23 mouse cellular contexts compared by ENCODE assay signal in the genomic region with DNA sequence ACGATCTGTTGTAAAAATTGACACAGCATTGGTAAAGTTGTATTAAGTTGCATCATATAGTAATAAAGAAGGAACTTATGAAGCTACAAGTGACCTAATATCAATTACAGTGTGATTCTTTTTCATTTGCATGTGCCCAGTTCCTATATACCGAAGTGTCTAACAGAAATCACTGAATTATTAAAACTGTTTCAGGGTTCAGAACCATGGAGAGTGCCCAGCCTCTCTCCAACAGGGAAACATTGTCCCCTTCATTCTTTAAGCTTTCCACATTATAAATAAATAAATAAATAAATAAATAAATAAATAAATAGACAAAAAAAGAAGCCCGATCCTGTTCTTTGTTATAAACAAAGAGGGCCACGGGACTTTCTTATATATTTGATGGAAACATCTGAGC.
A peak's percentile ranks its signal among the peaks of the same experiment; 100 is the strongest.
DNase-seq lines count a peak whose midpoint lies in the region; ATAC-seq and TF ChIP-seq lines count a peak whose summit lies in the region.
"Had no signal": no experiment of that assay in that cellular context is flagged by ENCODE, and none has a peak within 500 bp of the region (broad histone marks: within the 10 kb centered on the region; RNA-seq: fewer than 3 reads in every experiment).

No protein-coding gene starts in this region.

- TF ChIP-seq CTCF in MEL (IDR thresholded peaks at IDR 0.05 in 2 of 3, conservative IDR thresholded peaks at IDR 0.05 in 1 of 3; ENCODE audit: control insufficient read depth in 1 of 3, insufficient read depth in 1 of 3, low read depth in 2 of 3, low read length in 3 of 3, poor library complexity in 1 of 3, severe bottlenecking in 1 of 3), result no peak

- no peak overlapping the region for H3K27ac ChIP-seq in limb, embryonic 11.5 days (replicated peaks; ENCODE audit: low read depth, low read length)
- H3K27ac ChIP-seq in limb, embryonic 10.5 days, result no peak overlapping the region
- no peak overlapping the region for H3K27ac ChIP-seq in MEL (ENCODE audit: control insufficient read depth, low read depth, low read length)
- no peak overlapping the region for H3K27ac ChIP-seq in embryonic facial prominence, embryonic 14.5 days (replicated peaks; ENCODE audit: low read depth, low read length)
- no peak overlapping the region for H3K27ac ChIP-seq in midbrain, embryonic 11.5 days (ENCODE audit: low read depth, low read length)
- H3K27ac ChIP-seq: embryonic facial prominence, embryonic 15.5 days; heart, embryonic 10.5 days; hindbrain, embryonic 13.5 days; midbrain, embryonic 15.5 days; neural tube, embryonic 15.5 days had no signal

- no peaks in the 10 kb centered on the region for H3K79me2 ChIP-seq in MEL (ENCODE audit: control insufficient read depth, insufficient read depth, low read length, poor library complexity)

- 89% methylated on average over 4 of the region's 4 CpGs for WGBS in limb, embryonic 11.5 days
- 83% methylated on average over 4 of the region's 4 CpGs for WGBS in limb, embryonic 10.5 days
- 66% methylated on average over 4 of the region's 4 CpGs for WGBS in embryonic facial prominence, embryonic 14.5 days
- 80% methylated on average over 4 of the region's 4 CpGs for WGBS in midbrain, embryonic 11.5 days

- H3K9ac ChIP-seq in limb, embryonic 11.5 days (ENCODE audit: low read length), result no peak overlapping the region
- no peak overlapping the region for H3K9ac ChIP-seq in MEL (ENCODE audit: control insufficient read depth, low read depth, low read length, poor library complexity, severe bottlenecking)
- no peak overlapping the region for H3K9ac ChIP-seq in embryonic facial prominence, embryonic 14.5 days (ENCODE audit: low read depth, low read length)
- no peak overlapping the region for H3K9ac ChIP-seq in midbrain, embryonic 11.5 days (ENCODE audit: low read length)
- H3K9ac ChIP-seq: embryonic facial prominence, embryonic 15.5 days; forebrain, postnatal 0 days; hindbrain, embryonic 13.5 days; midbrain, embryonic 15.5 days; neural tube, embryonic 15.5 days had no signal

- H3K27me3 ChIP-seq in limb, embryonic 11.5 days (ENCODE audit: control insufficient read depth, insufficient read depth, low read length), result no peaks in the 10 kb centered on the region
- H3K27me3 ChIP-seq in limb, embryonic 10.5 days (ENCODE audit: low read depth, poor library complexity, severe bottlenecking), result no peaks in the 10 kb centered on the region
- no peaks in the 10 kb centered on the region for H3K27me3 ChIP-seq in MEL (ENCODE audit: control insufficient read depth in 1 of 2, insufficient read depth in 2 of 2, low read length in 2 of 2)
- H3K27me3 ChIP-seq in embryonic facial prominence, embryonic 14.5 days (replicated peaks; ENCODE audit: control insufficient read depth, insufficient read depth, low read length), result no peaks in the 10 kb centered on the region
- H3K27me3 ChIP-seq in midbrain, embryonic 11.5 days (ENCODE audit: control insufficient read depth, insufficient read depth, low read length), result no peaks in the 10 kb centered on the region
- H3K27me3 ChIP-seq: embryonic facial prominence, embryonic 15.5 days; hindbrain, embryonic 13.5 days; midbrain, embryonic 15.5 days; neural tube, embryonic 15.5 days had no signal

- TF ChIP-seq POLR2A in MEL (IDR thresholded peaks at IDR 0.05; ENCODE audit: control insufficient read depth in 1 of 2, insufficient read depth in 1 of 2, low read depth in 1 of 2, low read length in 2 of 2, poor library complexity in 1 of 2), result no peak

- no peak for TF ChIP-seq EP300 in MEL (IDR thresholded peaks at IDR 0.05; ENCODE audit: low read depth in 1 of 2, low read length in 2 of 2)

- H3K36me3 ChIP-seq in limb, embryonic 11.5 days (ENCODE audit: control insufficient read depth, insufficient read depth, low read length), result no peaks in the 10 kb centered on the region
- H3K36me3 ChIP-seq in limb, embryonic 10.5 days, result no peaks in the 10 kb centered on the region
- H3K36me3 ChIP-seq in MEL (ENCODE audit: control insufficient read depth in 1 of 2, insufficient read depth in 2 of 2, low read length in 2 of 2), result no peaks in the 10 kb centered on the region
- H3K36me3 ChIP-seq in embryonic facial prominence, embryonic 14.5 days (ENCODE audit: control insufficient read depth, insufficient read depth, low read length), result no peaks in the 10 kb centered on the region
- H3K36me3 ChIP-seq in midbrain, embryonic 11.5 days (ENCODE audit: control insufficient read depth, insufficient read depth, low read length), result no peaks in the 10 kb centered on the region
- H3K36me3 ChIP-seq: embryonic facial prominence, embryonic 15.5 days; heart, embryonic 10.5 days; hindbrain, embryonic 13.5 days; midbrain, embryonic 15.5 days; neural tube, embryonic 15.5 days had no signal

- H3K4me3 ChIP-seq in limb, embryonic 11.5 days (ENCODE audit: low read depth, low read length), result no peak overlapping the region
- no peak overlapping the region for H3K4me3 ChIP-seq in limb, embryonic 10.5 days
- no peak overlapping the region for H3K4me3 ChIP-seq in MEL (ENCODE audit: control insufficient read depth in 1 of 2, insufficient read depth in 1 of 2, low read depth in 2 of 2, low read length in 2 of 2)
- H3K4me3 ChIP-seq in embryonic facial prominence, embryonic 14.5 days (ENCODE audit: low read depth, low read length), result no peak overlapping the region
- no peak overlapping the region for H3K4me3 ChIP-seq in midbrain, embryonic 11.5 days (ENCODE audit: low read depth, low read length)
- H3K4me3 ChIP-seq: embryonic facial prominence, embryonic 15.5 days; heart, embryonic 10.5 days; hindbrain, embryonic 13.5 days; midbrain, embryonic 15.5 days; neural tube, embryonic 15.5 days had no signal

- no peaks in the 10 kb centered on the region for H3K4me1 ChIP-seq in limb, embryonic 11.5 days (ENCODE audit: control insufficient read depth, insufficient read depth, low read length)
- H3K4me1 ChIP-seq in limb, embryonic 10.5 days, result peaks cover 3% of the 10 kb centered on the region; the same call in 1 of the 2 replicates
- H3K4me1 ChIP-seq in MEL (ENCODE audit: control insufficient read depth in 1 of 2, insufficient read depth in 2 of 2, low read length in 2 of 2), result no peaks in the 10 kb centered on the region
- H3K4me1 ChIP-seq in embryonic facial prominence, embryonic 14.5 days (ENCODE audit: control insufficient read depth, insufficient read depth, low read length), result no peaks in the 10 kb centered on the region
- H3K4me1 ChIP-seq in midbrain, embryonic 11.5 days (ENCODE audit: control insufficient read depth, insufficient read depth, low read length), result peaks cover 14% of the 10 kb centered on the region
- H3K4me1 ChIP-seq: embryonic facial prominence, embryonic 15.5 days; heart, embryonic 10.5 days had no signal

- ATAC-seq in limb, embryonic 11.5 days (ENCODE audit: insufficient number of reproducible peaks, low FRiP score, low TSS enrichment, low read depth), result no peak
- ATAC-seq in embryonic facial prominence, embryonic 14.5 days (ENCODE audit: low read depth), result no peak
- ATAC-seq in midbrain, embryonic 11.5 days (ENCODE audit: low FRiP score), result no peak
- ATAC-seq: activated CD4-positive, CD25-positive, alpha-beta regulatory T cell, adult 4 months; forebrain, postnatal 0 days; intestine, postnatal 0 days; midbrain, embryonic 15.5 days had no signal

- no peak overlapping the region for H3K4me2 ChIP-seq in limb, embryonic 11.5 days (ENCODE audit: low read depth, severe bottlenecking)
- H3K4me2 ChIP-seq in embryonic facial prominence, embryonic 14.5 days (ENCODE audit: low read depth, low read length), result no peak overlapping the region
- no peak overlapping the region for H3K4me2 ChIP-seq in midbrain, embryonic 11.5 days
- H3K4me2 ChIP-seq: embryonic facial prominence, embryonic 15.5 days; hindbrain, embryonic 13.5 days; liver, embryonic 11.5 days; midbrain, embryonic 15.5 days; neural tube, embryonic 15.5 days had no signal

- TF ChIP-seq RAD21 in MEL (IDR thresholded peaks at IDR 0.05; ENCODE audit: low read depth, low read length), result no peak

- H3K9me3 ChIP-seq in limb, embryonic 11.5 days (ENCODE audit: control insufficient read depth, low read length), result no peaks in the 10 kb centered on the region
- H3K9me3 ChIP-seq in limb, embryonic 10.5 days (replicated peaks), result no peaks in the 10 kb centered on the region
- no peaks in the 10 kb centered on the region for H3K9me3 ChIP-seq in MEL (replicated peaks; ENCODE audit: insufficient read depth, low read length)
- H3K9me3 ChIP-seq in embryonic facial prominence, embryonic 14.5 days (ENCODE audit: control insufficient read depth, low read length), result no peaks in the 10 kb centered on the region
- H3K9me3 ChIP-seq in midbrain, embryonic 11.5 days (ENCODE audit: control insufficient read depth, low read length), result no peaks in the 10 kb centered on the region
- H3K9me3 ChIP-seq: embryonic facial prominence, embryonic 15.5 days; heart, embryonic 10.5 days; hindbrain, embryonic 13.5 days; midbrain, embryonic 15.5 days; neural tube, embryonic 15.5 days had no signal

- peak; percentile 39 for DNase-seq in embryo, embryonic 10 days (ENCODE audit: low spot score)
- DNase-seq in embryo, embryonic 9.5 days (ENCODE audit: extremely low spot score), result no peak
- peak; percentile 21 for DNase-seq in limb, embryonic 11.5 days (ENCODE audit: low spot score)
- DNase-seq in limb, embryonic 10.5 days (ENCODE audit: low spot score), result no peak
- peak; percentile 7 for DNase-seq in MEL (ENCODE audit: low read depth, low spot score)
- DNase-seq in embryonic facial prominence, embryonic 14.5 days (ENCODE audit: low spot score), result peak; percentile 53
- no peak for DNase-seq in midbrain, embryonic 11.5 days (ENCODE audit: low spot score, missing footprints)
- no peak for DNase-seq in Muller cell, postnatal 12 days (ENCODE audit: inconsistent ontology term)
- DNase-seq: adrenal gland, postnatal 14 days; cerebellum, adult 11 months; cerebellum, postnatal 25 days; forebrain, postnatal 0 days; kidney, postnatal 25 days; lung, adult 18-20 months; thymus, adult 2 months had no signal

TF ChIP-seq in MEL, 35 proteins besides CTCF, POLR2A, EP300 and RAD21:
- no peak for TF ChIP-seq TCF12 (IDR thresholded peaks at IDR 0.05; ENCODE audit: low read depth, low read length)

Comparison
In these comparisons a context has a peak if more than half of its experiments do, and no peak if none do; other contexts are left out.
1. DNase-seq: peak in embryo, embryonic 10 days (single experiment), limb, embryonic 11.5 days (single experiment), MEL (single experiment) and embryonic facial prominence, embryonic 14.5 days (single experiment); none in embryo, embryonic 9.5 days (single experiment), limb, embryonic 10.5 days (single experiment), midbrain, embryonic 11.5 days (single experiment) and Muller cell, postnatal 12 days (single experiment).